Mouse (Mus musculus) C2C12 (cell line): ENCODE measurements around the gene Proser3. TPM values are rescaled to one million over a fixed set of nuclear protein-coding genes. Genes with fewer than 3 reads are reported as not detected.
A peak's percentile ranks its signal among the peaks of the same experiment; 100 is the strongest.

Experiments
- H3K27me3 ChIP-seq: one replicate; pipeline ENCODE4 v1.6.1; 2011; ENCODE audit not compliant: control insufficient read depth, insufficient read depth, insufficient read length
- H3K36me3 ChIP-seq: one replicate; pipeline ENCODE4 v1.6.1; 2011; ENCODE audit not compliant: control insufficient read depth, insufficient read depth
- H3K4me3 ChIP-seq: one replicate; pipeline ENCODE4 v1.5.1; 2011; ENCODE audit warnings: mild to moderate bottlenecking, control low read depth; ENCODE audit not compliant: poor library complexity, insufficient read depth, severe bottlenecking
- H3K79me2 ChIP-seq: one replicate; pipeline ENCODE4 v1.6.1; 2011; ENCODE audit not compliant: control insufficient read depth, insufficient read depth
- H3K79me3 ChIP-seq: one replicate; pipeline ENCODE4 v1.6.1; 2011; ENCODE audit warnings: low read depth, control low read depth
- H3ac ChIP-seq: one replicate; pipeline ENCODE3; 2011; ENCODE audit warnings: low read depth; ENCODE audit not compliant: control insufficient read depth, insufficient read length
- CEBPB ChIP-seq: IDR thresholded peaks from one replicate; pipeline ENCODE4 v1.6.1; 2011; ENCODE audit warnings: low read depth, mild to moderate bottlenecking, control low read depth, moderate library complexity
- CTCF ChIP-seq: IDR thresholded peaks from one replicate; pipeline ENCODE4 v1.5.1; 2011; ENCODE audit not compliant: control insufficient read depth, insufficient read depth, insufficient read length
- FOSL1 ChIP-seq: IDR thresholded peaks from one replicate; pipeline ENCODE4 v1.8.0; 2011; ENCODE audit warnings: mild to moderate bottlenecking, low read length; ENCODE audit not compliant: poor library complexity, insufficient read depth, severe bottlenecking
- MAX ChIP-seq: IDR thresholded peaks from one replicate; pipeline ENCODE4 v1.6.1; 2011; ENCODE audit warnings: mild to moderate bottlenecking, control low read depth
- MYOD1 ChIP-seq: IDR thresholded peaks from one replicate; pipeline ENCODE4 v1.6.1; 2011; ENCODE audit warnings: low read depth; ENCODE audit not compliant: control insufficient read depth, insufficient read length
- MYOG ChIP-seq: IDR thresholded peaks from one replicate; pipeline ENCODE4 v1.6.1; 2011; ENCODE audit not compliant: control insufficient read depth, insufficient read length; ENCODE audit errors: extremely low read depth
- USF1 ChIP-seq: IDR thresholded peaks from one replicate; pipeline ENCODE4 v1.6.1; 2011; ENCODE audit warnings: low read depth, mild to moderate bottlenecking, control low read depth, moderate library complexity
- polyA plus RNA-seq: library from polyadenylated mRNA; unstranded; fragments of >200 nt; fragmentation: generic; extraction: Trizol; gene quantifications from one replicate; pipeline ENCODE4 v1.2.1, GENCODE M21; 2012; ENCODE audit warnings: missing spikeins

The Proser3 gene
- polyA plus RNA-seq, 1 experiment, result 8.7 TPM

DNA sequence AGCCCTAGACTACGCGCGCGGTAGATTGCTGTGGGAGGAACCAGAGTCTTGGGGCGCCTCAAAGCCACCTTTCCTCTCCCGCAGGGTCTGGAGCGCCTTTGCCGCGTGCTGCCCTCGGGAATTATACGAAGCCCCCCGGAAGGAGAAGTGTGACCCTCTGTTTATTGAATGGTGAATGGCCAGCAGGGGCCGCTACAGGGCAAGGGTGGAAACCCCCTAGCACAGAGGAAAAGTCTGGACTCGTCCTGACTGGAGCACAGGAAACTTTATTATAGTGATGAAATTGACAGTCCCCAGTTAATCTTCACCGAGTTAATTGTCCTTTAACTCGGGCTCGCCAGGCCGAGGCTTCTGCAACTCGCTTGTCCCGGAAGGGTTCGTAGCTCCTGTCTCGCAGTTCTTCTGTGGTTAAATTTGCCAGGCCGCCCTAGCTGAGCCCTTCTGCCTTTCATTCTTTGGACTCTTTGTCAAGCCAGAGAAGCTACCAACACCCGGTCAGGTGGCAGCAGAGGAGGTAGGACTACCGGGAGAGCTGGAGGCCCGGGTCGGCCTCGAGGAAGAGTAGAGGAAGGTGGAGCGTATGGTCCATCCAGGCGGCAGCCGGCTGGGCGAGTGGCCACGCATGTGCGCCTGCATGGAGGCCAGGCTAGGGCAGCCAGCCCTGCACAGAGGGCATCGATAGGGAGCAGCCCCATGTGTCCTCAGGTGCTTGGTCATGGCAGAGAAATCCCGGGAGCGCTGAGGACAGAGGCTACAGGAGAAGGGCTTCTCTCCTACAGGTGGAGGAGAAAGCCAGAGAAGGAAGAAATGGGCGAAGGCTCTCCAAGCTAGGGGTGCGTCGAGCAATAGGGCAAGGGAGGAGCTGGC lies 37.6 kb upstream of the Proser3 start:
- peaks cover 20% of the 10 kb centered on the region for H3K79me3 ChIP-seq
- H3ac ChIP-seq, result peak overlapping the region; percentile 87
- peaks cover 38% of the 10 kb centered on the region for H3K79me2 ChIP-seq
- H3K36me3 ChIP-seq, result peaks cover 16% of the 10 kb centered on the region
- TF ChIP-seq USF1 (no peak), MAX (no peak), MYOG (no peak), CEBPB (no peak), CTCF (peak; percentile 44), FOSL1 (no peak)
- H3K27me3 ChIP-seq, result no peaks in the 10 kb centered on the region
- H3K4me3 ChIP-seq, result peak overlapping the region; percentile 75

DNA sequence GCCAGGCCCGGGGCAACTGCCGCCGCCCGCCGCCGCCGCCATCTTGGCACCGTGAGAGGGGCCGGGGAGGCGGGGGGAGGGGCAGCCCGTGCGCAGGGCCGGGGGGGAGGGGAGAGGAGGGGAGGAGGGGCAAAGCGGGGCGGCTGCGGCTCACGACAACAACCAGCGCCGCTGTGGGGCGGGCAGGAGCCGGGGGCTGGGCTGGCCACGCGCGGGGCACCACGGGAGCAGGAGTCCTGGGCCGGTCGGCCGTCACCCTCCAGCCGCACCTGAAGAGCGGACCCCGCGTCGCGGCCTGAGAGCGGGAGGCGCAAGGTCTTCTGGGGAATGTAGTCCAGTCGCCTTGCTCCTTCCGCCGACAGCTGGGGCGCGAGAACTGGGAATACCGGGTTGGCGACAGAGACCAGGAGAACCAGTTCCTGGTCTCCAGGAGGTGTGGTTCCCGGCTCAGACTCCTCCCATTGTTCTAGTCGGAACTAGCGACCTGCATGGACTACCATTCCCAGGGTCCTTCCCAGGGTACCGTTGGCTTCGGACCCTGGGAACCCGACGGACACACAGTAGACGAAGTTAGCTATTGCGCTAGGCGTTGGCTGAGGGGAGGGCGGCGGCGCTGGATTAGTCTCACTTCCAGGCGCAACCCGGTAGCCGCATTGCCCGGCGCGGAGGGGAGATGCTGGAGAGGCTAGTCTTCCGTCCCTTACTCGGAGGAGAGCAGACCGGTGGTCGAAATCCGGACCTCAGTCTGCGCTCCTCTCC lies 36.8 kb upstream of the Proser3 start, which contains the start of gene Kmt2b:
Gene Kmt2b, minus strand, starts transcription at position 51 of the 759 bp plus-strand sequence.
- no peaks in the 10 kb centered on the region for H3K27me3 ChIP-seq
- peaks cover 24% of the 10 kb centered on the region for H3K36me3 ChIP-seq
- peaks cover 20% of the 10 kb centered on the region for H3K79me3 ChIP-seq
- TF ChIP-seq FOSL1 (no peak), MYOG (no peak), CEBPB (no peak), MAX (no peak), CTCF (no peak), MYOD1 (no peak), USF1 (no peak)
- H3K79me2 ChIP-seq, result peaks cover 44% of the 10 kb centered on the region
- H3ac ChIP-seq, result peak within 1 kb of the TSS; percentile 98
- peak within 1 kb of the TSS; percentile 75 for H3K4me3 ChIP-seq

DNA sequence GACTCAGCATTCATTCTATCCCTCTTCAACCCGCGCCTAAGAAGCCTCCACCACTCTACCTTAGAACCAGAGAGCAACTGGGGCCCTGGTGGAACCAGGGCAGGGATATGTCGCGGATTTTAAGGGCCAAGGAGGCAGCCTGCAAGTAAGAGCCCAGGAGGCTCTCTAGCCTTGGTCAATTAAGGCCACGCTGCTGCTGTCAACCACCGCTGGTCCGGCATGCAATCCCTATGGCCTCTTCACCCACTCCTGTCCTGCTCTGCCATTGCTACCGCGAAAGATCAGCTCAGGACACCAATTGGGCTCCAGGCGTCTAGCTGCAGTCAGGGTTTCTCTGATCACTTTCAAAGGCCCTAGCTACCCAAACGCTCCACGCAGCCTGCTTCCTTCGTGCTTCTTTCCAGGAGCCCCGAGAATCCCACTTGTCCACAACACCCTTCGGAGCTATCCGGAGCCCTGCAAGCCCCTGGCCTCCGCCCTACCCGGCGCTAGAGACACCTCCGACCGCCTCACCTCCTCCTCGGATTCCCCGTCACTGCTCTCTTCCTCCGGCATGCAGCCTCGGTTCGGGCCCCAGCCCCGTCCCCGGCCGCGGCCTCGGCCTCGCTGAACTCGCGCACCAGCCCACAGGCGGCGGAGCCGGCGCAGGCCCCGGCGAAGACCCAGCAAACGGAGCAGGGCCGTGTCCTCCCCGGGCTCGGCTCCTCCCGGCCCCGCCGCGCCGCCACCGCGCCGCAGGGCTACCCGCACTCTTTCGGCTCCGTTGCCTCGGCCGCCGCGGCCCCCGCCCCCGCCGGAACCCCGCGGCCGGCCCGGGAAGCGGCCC lies 36.0 kb upstream of the Proser3 start:
- Histone ChIP-seq H3ac (peak overlapping the region; percentile 98), H3K36me3 (peaks cover 26% of the 10 kb centered on the region), H3K4me3 (peak overlapping the region; percentile 75), H3K79me3 (peaks cover 20% of the 10 kb centered on the region), H3K27me3 (no peaks in the 10 kb centered on the region), H3K79me2 (peaks cover 44% of the 10 kb centered on the region)
- TF ChIP-seq USF1 (no peak), MYOG (no peak), MAX (no peak), MYOD1 (no peak), CEBPB (no peak), CTCF (no peak), FOSL1 (no peak)

DNA sequence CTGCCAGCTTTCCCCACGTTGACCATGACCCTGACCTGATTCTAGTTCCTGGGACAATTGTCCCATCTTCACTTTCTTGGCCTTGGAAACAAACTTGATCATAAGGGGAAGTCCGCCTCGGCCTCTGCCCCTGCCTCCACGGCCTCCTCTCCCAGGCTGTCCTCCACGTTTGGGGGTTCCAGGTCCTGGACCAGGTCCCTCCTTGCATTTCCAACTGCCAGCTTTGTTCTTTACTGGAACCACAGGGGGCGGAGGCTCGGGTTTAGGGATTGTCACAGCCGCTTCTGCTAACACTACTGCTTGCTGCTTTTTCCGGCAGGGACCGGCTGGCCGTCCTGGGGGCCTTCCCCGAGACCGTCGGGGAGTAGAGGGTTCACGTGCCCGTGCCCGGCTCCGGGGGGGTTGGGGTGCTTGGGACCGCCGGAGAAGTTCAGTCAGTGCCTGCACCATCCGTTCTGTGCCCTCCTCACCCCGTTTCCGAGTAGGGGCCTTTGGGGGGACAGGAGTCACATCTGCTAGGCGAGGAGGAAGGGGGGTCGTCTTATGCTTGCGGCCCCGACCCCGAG lies 34.4 kb upstream of the Proser3 start:
- H3ac ChIP-seq, result no peak overlapping the region
- no peak for TF ChIP-seq USF1
- no peak for TF ChIP-seq MYOG
- no peak for TF ChIP-seq CTCF
- TF ChIP-seq CEBPB, result no peak
- TF ChIP-seq FOSL1, result no peak
- no peak for TF ChIP-seq MYOD1
- no peak for TF ChIP-seq MAX
- no peaks in the 10 kb centered on the region for H3K27me3 ChIP-seq
- H3K79me3 ChIP-seq, result peaks cover 20% of the 10 kb centered on the region
- peaks cover 29% of the 10 kb centered on the region for H3K36me3 ChIP-seq
- peaks cover 44% of the 10 kb centered on the region for H3K79me2 ChIP-seq
- H3K4me3 ChIP-seq, result no peak overlapping the region

DNA sequence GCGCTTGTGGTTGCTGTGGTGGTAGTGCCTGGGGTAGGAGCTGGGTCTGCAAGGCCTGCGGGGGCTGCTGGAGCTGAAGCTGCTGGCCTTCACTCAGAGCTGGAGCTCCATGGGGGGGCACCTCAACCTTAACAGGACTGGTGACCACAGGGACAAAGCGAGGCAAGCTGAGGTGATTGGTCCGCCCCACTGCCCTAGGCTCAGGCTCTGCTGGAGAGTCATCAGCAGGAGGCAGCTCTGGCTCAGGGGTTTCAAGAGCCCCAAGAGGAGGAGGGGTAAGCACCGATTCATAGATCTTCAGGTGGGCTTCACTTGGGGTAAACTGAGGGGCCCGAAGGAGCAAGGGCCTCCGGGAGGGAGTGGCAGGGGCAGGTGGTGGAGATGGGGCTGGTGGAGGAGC lies 33.1 kb upstream of the Proser3 start:
- H3K4me3 ChIP-seq, result no peak overlapping the region
- no peak overlapping the region for H3ac ChIP-seq
- peaks cover 20% of the 10 kb centered on the region for H3K79me3 ChIP-seq
- TF ChIP-seq CTCF, result no peak
- TF ChIP-seq MYOG, result no peak
- no peak for TF ChIP-seq MYOD1
- H3K27me3 ChIP-seq, result no peaks in the 10 kb centered on the region
- H3K36me3 ChIP-seq, result peaks cover 37% of the 10 kb centered on the region
- H3K79me2 ChIP-seq, result peaks cover 44% of the 10 kb centered on the region
